Mouse (Mus musculus): ENCODE data around the gene Akna. TPM values are rescaled to one million over a fixed set of nuclear protein-coding genes. Genes with fewer than 3 reads are reported as not detected.
A peak's percentile ranks its signal among the peaks of the same experiment; 100 is the strongest.

Gene Akna
- total and polyA plus RNA-seq, 3 experiments = 6.5 to 37.5 (median 28.0) TPM

DNA sequence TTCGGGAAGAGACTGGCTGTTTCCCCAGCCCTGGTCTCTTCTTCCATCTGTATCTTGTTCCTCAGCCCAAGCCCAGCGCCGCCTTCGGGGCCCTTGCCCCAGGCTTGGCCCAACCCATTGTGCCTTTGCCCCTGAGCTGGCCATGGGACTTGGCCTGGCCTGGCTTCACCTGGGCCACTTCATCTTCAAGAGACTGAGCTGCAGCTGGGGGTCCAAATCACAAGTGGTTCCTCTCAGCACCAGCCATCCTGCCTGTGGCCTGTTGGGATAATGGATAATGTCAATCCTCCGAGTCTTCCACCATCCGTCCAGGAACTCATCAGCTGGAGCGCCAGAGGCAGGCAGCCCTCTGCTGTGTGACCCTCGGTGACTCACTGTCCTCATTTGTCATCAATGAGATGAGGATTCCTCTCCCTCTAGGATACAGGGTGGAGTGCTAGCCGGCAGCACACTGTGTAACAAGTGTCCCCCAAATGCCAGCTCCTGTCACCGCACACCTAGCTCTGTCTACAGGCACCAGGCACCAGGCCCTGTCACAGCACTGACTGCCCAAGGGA is 5.1 kb downstream of the Akna start:
- Histone ChIP-seq H3K4me3 (replicated peaks in 1 of 3; ENCODE audit: low read depth in 2 of 3, low read length in 2 of 3, poor library complexity in 1 of 3) (peak overlapping the region in 1 of 3 experiments; percentile 14), H3K4me2 (ENCODE audit: insufficient read depth, low read depth, poor library complexity, severe bottlenecking) (no peak overlapping the region), H3K36me3 (replicated peaks in 1 of 2; ENCODE audit: control insufficient read depth in 1 of 2, insufficient read depth in 1 of 2, low read length in 1 of 2) (peaks cover 59 to 67% of the 10 kb centered on the region in 2 experiments), H3K27me3 (replicated peaks) (no peaks in the 10 kb centered on the region), H3K27ac (ENCODE audit: insufficient read depth, low read depth) (peak overlapping the region; percentile 70), H3K9me3 (replicated peaks; ENCODE audit: low read length) (peaks cover 11% of the 10 kb centered on the region), H3K4me1 (ENCODE audit: control insufficient read depth in 1 of 2, insufficient read depth in 2 of 2) (peaks cover 35 to 80% of the 10 kb centered on the region in 2 experiments), H3K79me2 (replicated peaks; ENCODE audit: control insufficient read depth, extremely low read depth, insufficient read depth, poor library complexity, severe bottlenecking) (peaks cover 90% of the 10 kb centered on the region), H3K9ac (ENCODE audit: insufficient read depth, low read depth) (no peak overlapping the region)
- no peak for TF ChIP-seq EP300 (IDR thresholded peaks at IDR 0.05; ENCODE audit: low read length)
- in situ Hi-C loops (cut with MboI; ENCODE audit: low pct_ligation_motif_present, low pct_unique_long_range_greater_than_20kb, low sequenced_read_pairs) = no loop called here
- DNase-seq (ENCODE audit: extremely low read depth) = no peak
- dilution Hi-C loops (cut with MboI; ENCODE audit: extremely low pct_ligation_motif_present, extremely low pct_unique_long_range_greater_than_20kb, low sequenced_read_pairs) = no loop called here

DNA sequence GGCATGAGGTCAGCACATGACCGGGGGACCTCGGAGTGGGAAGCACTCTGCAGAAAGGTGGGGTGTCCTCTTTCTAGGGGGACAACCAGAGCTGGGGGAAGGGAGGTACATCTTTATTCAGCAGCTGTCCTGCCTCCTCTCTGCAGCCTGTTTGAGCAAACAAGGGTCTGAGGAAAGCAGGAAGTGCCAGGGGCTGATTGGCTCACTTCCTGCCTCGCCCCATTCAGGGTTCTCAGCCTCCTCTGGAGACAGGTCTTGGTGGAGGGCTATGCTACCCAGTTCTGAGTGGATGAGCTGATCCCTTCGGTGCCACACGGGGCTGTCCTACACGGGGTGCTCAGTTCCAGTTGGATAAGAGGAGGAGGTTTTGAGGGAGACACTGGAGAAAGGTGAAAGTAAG is 11.8 kb downstream of the Akna start:
- H3K4me3 ChIP-seq (replicated peaks in 1 of 3; ENCODE audit: low read depth in 2 of 3, low read length in 2 of 3, poor library complexity in 1 of 3) = no peak overlapping the region
- H3K79me2 ChIP-seq (replicated peaks; ENCODE audit: control insufficient read depth, extremely low read depth, insufficient read depth, poor library complexity, severe bottlenecking) = peaks cover 71% of the 10 kb centered on the region
- H3K36me3 ChIP-seq (replicated peaks in 1 of 2; ENCODE audit: control insufficient read depth in 1 of 2, insufficient read depth in 1 of 2, low read length in 1 of 2) = peaks cover 80 to 94% of the 10 kb centered on the region in 2 experiments
- H3K9me3 ChIP-seq (replicated peaks; ENCODE audit: low read length) = no peaks in the 10 kb centered on the region
- no peaks in the 10 kb centered on the region for H3K27me3 ChIP-seq (replicated peaks)
- peak overlapping the region; percentile 98 for H3K27ac ChIP-seq (ENCODE audit: insufficient read depth, low read depth)
- in situ Hi-C loops (cut with MboI; ENCODE audit: low pct_ligation_motif_present, low pct_unique_long_range_greater_than_20kb, low sequenced_read_pairs) = no loop called here
- DNase-seq (ENCODE audit: extremely low read depth) = no peak
- H3K4me1 ChIP-seq (ENCODE audit: control insufficient read depth in 1 of 2, insufficient read depth in 2 of 2) = peaks cover 57 to 95% of the 10 kb centered on the region in 2 experiments
- TF ChIP-seq MAFK (IDR thresholded peaks at IDR 0.05; ENCODE audit: insufficient replicate concordance, low read length) (no peak), ELF1 (IDR thresholded peaks at IDR 0.05; ENCODE audit: low read depth, low read length) (peak; percentile 59)
- dilution Hi-C loops (cut with MboI; ENCODE audit: extremely low pct_ligation_motif_present, extremely low pct_unique_long_range_greater_than_20kb, low sequenced_read_pairs) = no loop called here
- no peak overlapping the region for H3K9ac ChIP-seq (ENCODE audit: insufficient read depth, low read depth)
- H3K4me2 ChIP-seq (ENCODE audit: insufficient read depth, low read depth, poor library complexity, severe bottlenecking) = no peak overlapping the region

DNA sequence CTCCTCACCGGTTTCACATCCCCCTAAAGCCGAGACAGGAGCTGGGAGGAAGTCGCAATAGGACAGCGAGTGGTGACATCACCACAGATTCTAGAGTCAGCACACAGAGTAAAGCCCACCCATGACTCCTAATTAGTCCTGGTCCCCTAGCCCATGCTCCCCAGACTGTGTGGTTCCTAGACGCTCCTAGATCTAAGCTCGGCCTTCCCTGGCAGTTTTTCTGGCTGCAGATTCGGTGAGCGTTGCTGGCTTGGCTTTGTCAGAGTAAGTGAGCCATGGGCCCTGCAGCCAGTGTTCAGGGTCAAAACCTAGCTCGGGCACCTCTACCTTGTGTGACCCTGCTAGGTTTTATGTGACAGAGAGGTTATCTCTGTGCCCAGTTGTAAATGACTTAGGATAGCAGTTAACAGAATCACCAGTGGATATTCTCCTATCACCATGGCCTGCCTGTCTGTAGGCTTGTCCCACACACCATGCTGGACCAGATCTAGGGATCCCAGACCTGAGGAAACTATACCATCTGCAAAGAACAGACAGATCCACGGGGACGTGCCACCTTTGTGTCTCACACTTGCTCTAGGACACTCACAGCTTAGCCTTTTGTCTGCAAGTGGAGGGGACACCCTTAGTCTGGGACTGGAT is 13.1 kb downstream of the Akna start:
- H3K79me2 ChIP-seq (replicated peaks; ENCODE audit: control insufficient read depth, extremely low read depth, insufficient read depth, poor library complexity, severe bottlenecking) = peaks cover 61% of the 10 kb centered on the region
- TF ChIP-seq IRF4 (IDR thresholded peaks at IDR 0.05; ENCODE audit: low read depth, low read length) (peak; percentile 58; the same call in 1 of the 2 replicates), PAX5 (IDR thresholded peaks at IDR 0.05; ENCODE audit: low read length) (no peak), ETS1 (conservative IDR thresholded peaks at IDR 0.05; ENCODE audit: low read depth, low read length) (peak; percentile 44; the same call in 1 of the 2 replicates)
- H3K4me2 ChIP-seq (ENCODE audit: insufficient read depth, low read depth, poor library complexity, severe bottlenecking) = peak overlapping the region; percentile 52
- no peak for DNase-seq (ENCODE audit: extremely low read depth)
- dilution Hi-C loops (cut with MboI; ENCODE audit: extremely low pct_ligation_motif_present, extremely low pct_unique_long_range_greater_than_20kb, low sequenced_read_pairs) (no loop called here), in situ Hi-C loops (cut with MboI; ENCODE audit: low pct_ligation_motif_present, low pct_unique_long_range_greater_than_20kb, low sequenced_read_pairs) (no loop called here)
- peaks cover 58 to 98% of the 10 kb centered on the region in 2 experiments for H3K4me1 ChIP-seq (ENCODE audit: control insufficient read depth in 1 of 2, insufficient read depth in 2 of 2)
- H3K9ac ChIP-seq (ENCODE audit: insufficient read depth, low read depth) = no peak overlapping the region
- H3K4me3 ChIP-seq (replicated peaks in 1 of 3; ENCODE audit: low read depth in 2 of 3, low read length in 2 of 3, poor library complexity in 1 of 3) = no peak overlapping the region
- peaks cover 74 to 91% of the 10 kb centered on the region in 2 experiments for H3K36me3 ChIP-seq (replicated peaks in 1 of 2; ENCODE audit: control insufficient read depth in 1 of 2, insufficient read depth in 1 of 2, low read length in 1 of 2)
- no peaks in the 10 kb centered on the region for H3K9me3 ChIP-seq (replicated peaks; ENCODE audit: low read length)
- H3K27me3 ChIP-seq (replicated peaks) = no peaks in the 10 kb centered on the region
- peak overlapping the region; percentile 98 for H3K27ac ChIP-seq (ENCODE audit: insufficient read depth, low read depth)

All from CH12.LX (cell line).